Mouse (Mus musculus): Measurements from ENCODE around the gene Ambp.

GRCm38 (mm10) chr4:63156726-63157634, 2.4 kb upstream of the Ambp start:
- no peak for TF ChIP-seq GATA1 (IDR thresholded peaks at IDR 0.05; ENCODE audit: borderline replicate concordance, low read length)
- TF ChIP-seq FLI1 (IDR thresholded peaks at IDR 0.05; ENCODE audit: low read length) = no peak
